In genomic region chrX:10714696-10715140, GRCm38 (mm10) we compare ENCODE assay signal across 8 mouse cellular contexts. TPM values are rescaled to one million over a fixed set of nuclear protein-coding genes. Genes with fewer than 3 reads are reported as not detected.
A peak's percentile ranks its signal among the peaks of the same experiment; 100 is the strongest.
DNase-seq lines count a peak whose midpoint lies in the region; ATAC-seq lines count a peak whose summit lies in the region.

Gene Mid1ip1 (plus strand): TSS chrX:10715013.

- no peaks in the 10 kb centered on the region for H3K27me3 ChIP-seq in heart, embryonic 14.5 days (ENCODE audit: control insufficient read depth, insufficient read depth, low read length)
- H3K27me3 ChIP-seq in liver, embryonic 12.5 days (replicated peaks): no peaks in the 10 kb centered on the region
- H3K27me3 ChIP-seq in stomach, embryonic 14.5 days (ENCODE audit: control insufficient read depth, insufficient read depth, low read length): no peaks in the 10 kb centered on the region

- ATAC-seq in heart, embryonic 14.5 days (ENCODE audit: insufficient number of reproducible peaks, insufficient read depth, low FRiP score, low read depth): peak; percentile 75
- ATAC-seq in liver, embryonic 12.5 days: peak; percentile 68
- peak; percentile 71 for ATAC-seq in stomach, embryonic 14.5 days (ENCODE audit: insufficient number of reproducible peaks, insufficient read depth, low FRiP score, low read depth)

- peak; percentile 64 for DNase-seq in CD4-positive helper T cell, adult 2 months (ENCODE audit: low read depth, low spot score)
- peak; percentile 75 for DNase-seq in c-Kit-negative CD71-positive TER-119-positive erythroid progenitor cells, embryonic 14.5 days (ENCODE audit: low read depth, low spot score)
- peak; percentile 73 for DNase-seq in fibroblast of lung, adult 2 months (ENCODE audit: low read depth)
- DNase-seq in kidney, postnatal 10 days: peak; percentile 91
- peak; percentile 29 for DNase-seq in naive thymus-derived CD4-positive, alpha-beta T cell, adult 2 months (ENCODE audit: low read depth)

- H3K4me2 ChIP-seq in heart, embryonic 14.5 days (ENCODE audit: low read length): peak within 1 kb of the TSS; percentile 63
- peak within 1 kb of the TSS; percentile 76 for H3K4me2 ChIP-seq in liver, embryonic 12.5 days
- H3K4me2 ChIP-seq in stomach, embryonic 14.5 days (replicated peaks; ENCODE audit: low read depth, low read length): peak within 1 kb of the TSS; percentile 29

- peak within 1 kb of the TSS; percentile 75 to 84 for H3K27ac ChIP-seq in heart, embryonic 14.5 days (replicated peaks in 1 of 2; ENCODE audit: control insufficient read depth in 1 of 2, insufficient read depth in 1 of 2, low read depth in 2 of 2, low read length in 2 of 2)
- peak within 1 kb of the TSS; percentile 85 for H3K27ac ChIP-seq in liver, embryonic 12.5 days
- H3K27ac ChIP-seq in stomach, embryonic 14.5 days (ENCODE audit: low read length): peak within 1 kb of the TSS; percentile 63

- H3K9me3 ChIP-seq in heart, embryonic 14.5 days (ENCODE audit: control insufficient read depth, low read length): no peaks in the 10 kb centered on the region
- H3K9me3 ChIP-seq in liver, embryonic 12.5 days (replicated peaks): no peaks in the 10 kb centered on the region
- H3K9me3 ChIP-seq in stomach, embryonic 14.5 days (ENCODE audit: control insufficient read depth, low read depth, low read length): no peaks in the 10 kb centered on the region

- H3K4me3 ChIP-seq in heart, embryonic 14.5 days (ENCODE audit: control insufficient read depth in 1 of 2, insufficient read depth in 1 of 2, low read depth in 1 of 2, low read length in 2 of 2): peak within 1 kb of the TSS; percentile 24 to 40
- peak within 1 kb of the TSS; percentile 72 for H3K4me3 ChIP-seq in liver, embryonic 12.5 days
- H3K4me3 ChIP-seq in stomach, embryonic 14.5 days (ENCODE audit: low read depth, low read length): no peak within 1 kb of the TSS

- peaks cover 0 to 2% of the 10 kb centered on the region in 2 experiments; a peak in 2 of 4 replicates for H3K4me1 ChIP-seq in heart, embryonic 14.5 days (ENCODE audit: control insufficient read depth in 2 of 2, insufficient read depth in 2 of 2, low read length in 2 of 2)
- H3K4me1 ChIP-seq in liver, embryonic 12.5 days: peaks cover 26% of the 10 kb centered on the region
- no peaks in the 10 kb centered on the region for H3K4me1 ChIP-seq in stomach, embryonic 14.5 days (ENCODE audit: control insufficient read depth, insufficient read depth, low read length)

- WGBS in heart, embryonic 14.5 days: 13% methylated on average over 12 of the region's 12 CpGs
- 5% methylated on average over 12 of the region's 12 CpGs for WGBS in liver, embryonic 12.5 days (ENCODE audit: insufficient replicate concordance)
- WGBS in stomach, embryonic 14.5 days: 24% methylated on average over 12 of the region's 12 CpGs

- H3K9ac ChIP-seq in heart, embryonic 14.5 days (ENCODE audit: low read length): peak within 1 kb of the TSS; percentile 41; the same call in 1 of the 2 replicates
- peak within 1 kb of the TSS; percentile 53 for H3K9ac ChIP-seq in liver, embryonic 12.5 days
- no peak within 1 kb of the TSS for H3K9ac ChIP-seq in stomach, embryonic 14.5 days (replicated peaks; ENCODE audit: low read depth, low read length)

- H3K36me3 ChIP-seq in heart, embryonic 14.5 days (ENCODE audit: control insufficient read depth, insufficient read depth, low read length): no peaks in the 10 kb centered on the region
- no peaks in the 10 kb centered on the region for H3K36me3 ChIP-seq in liver, embryonic 12.5 days
- no peaks in the 10 kb centered on the region for H3K36me3 ChIP-seq in stomach, embryonic 14.5 days (ENCODE audit: control insufficient read depth, insufficient read depth, low read length)

RNA-seq across cellular contexts. Expression of gene Mid1ip1, which starts in this region (rescaled TPM):
- 21.5 and 24.7 TPM in 2 replicates for polyA plus RNA-seq in heart, embryonic 14.5 days (2014; fragmentation: Nextera tagmentation; extraction: Ambion mirVana)
- 39.7 and 43.0 TPM in 2 replicates for polyA plus RNA-seq in liver, embryonic 12.5 days (2016; fragmentation: Nextera tagmentation; extraction: Ambion mirVana)
- 62.6 and 67.7 TPM in 2 replicates for polyA plus RNA-seq in stomach, embryonic 14.5 days (2014; fragmentation: Nextera tagmentation; extraction: Ambion mirVana)

Comparison
In these comparisons a context has a peak if more than half of its experiments do, and no peak if none do; other contexts are left out.
1. DNase-seq: peak in every context shown above with its lines; median percentile 91 in kidney, postnatal 10 days; 75 in c-Kit-negative CD71-positive TER-119-positive erythroid progenitor cells, embryonic 14.5 days; 73 in fibroblast of lung, adult 2 months; 64 in CD4-positive helper T cell, adult 2 months; 29 in naive thymus-derived CD4-positive, alpha-beta T cell, adult 2 months.